Mouse (Mus musculus) embryonic fibroblast, embryonic 13.5 days (primary cell): ENCODE measurements around the gene Ap4s1.

ENCODE experiments used
- CTCF ChIP-seq: IDR thresholded peaks from 2 replicates; pipeline ENCODE4 v1.5.1; 2011; ENCODE audit warnings: mild to moderate bottlenecking, control low read depth, low read length, moderate library complexity, borderline replicate concordance; ENCODE audit not compliant: insufficient read depth
- POLR2A ChIP-seq: IDR thresholded peaks from 2 replicates; pipeline ENCODE4 v1.6.1; 2011; ENCODE audit warnings: low read depth, mild to moderate bottlenecking, control low read depth, low read length, moderate library complexity

GRCm38 (mm10) chr12:51641871-51642270 is 49.0 kb upstream of the Ap4s1 start:
- TF ChIP-seq CTCF (no peak), POLR2A (no peak)
